Mouse (Mus musculus): ENCODE measurements around the gene Hs6st1. TPM values are rescaled to one million over a fixed set of nuclear protein-coding genes. Genes with fewer than 3 reads are reported as not detected.
"Not testable (repeated sequence)": the region's sequence is repeated elsewhere in the genome, so short reads cannot be mapped to it uniquely, and the experiment has no call there.

Gene Hs6st1
- 8.9 and 10.2 TPM in 2 replicates for polyA plus RNA-seq (2012; ENCODE audit: insufficient read depth, low replicate concordance)

- TF ChIP-seq FLI1 (IDR thresholded peaks at IDR 0.05; ENCODE audit: low read length) (no peak), GATA1 (IDR thresholded peaks at IDR 0.05; ENCODE audit: borderline replicate concordance, low read length) (no peak)
- Histone ChIP-seq H3K9me3 (no peaks in the 10 kb centered on the region), H3K27me3 (replicated peaks) (peaks cover 19% of the 10 kb centered on the region), H3K4me3 (replicated peaks) (peak within 1 kb of the TSS; percentile 98), H3K36me3 (replicated peaks; ENCODE audit: low read length) (peaks cover 19% of the 10 kb centered on the region), H3K4me1 (peaks cover 94% of the 10 kb centered on the region)
Measured at GRCm38 (mm10) chr1:36068076-36068475, at the start of gene Hs6st1. TSS of gene Hs6st1 (plus strand) at chr1:36068400.

DNA sequence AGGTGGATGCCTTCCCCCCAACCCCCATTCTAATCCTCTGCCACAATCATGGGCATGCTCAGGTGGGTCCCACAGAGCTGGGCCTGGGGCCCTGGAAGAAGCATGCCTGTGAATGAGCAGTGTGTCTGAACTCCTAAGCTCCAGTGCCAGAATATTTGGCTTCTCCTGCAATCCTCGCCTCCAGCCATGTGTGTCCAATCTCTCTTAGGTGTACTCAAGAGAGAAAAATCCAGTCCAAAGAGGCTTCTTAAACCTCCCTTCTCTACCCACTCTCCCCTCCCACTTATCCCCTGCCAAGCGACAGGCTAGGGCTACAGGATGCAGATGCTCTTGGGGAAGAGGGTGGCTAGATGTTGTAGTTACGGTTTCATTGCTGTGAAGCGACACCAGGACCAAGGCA lies 49.6 kb upstream of the Hs6st1 start:
- Histone ChIP-seq H3K4me3 (replicated peaks) (no peak overlapping the region), H3K27me3 (replicated peaks) (peaks cover 29% of the 10 kb centered on the region), H3K9me3 (peaks cover 36% of the 10 kb centered on the region), H3K36me3 (replicated peaks; ENCODE audit: low read length) (no peaks in the 10 kb centered on the region), H3K4me1 (peaks cover 4% of the 10 kb centered on the region; the same call in 1 of the 2 replicates)
- TF ChIP-seq GATA1 (IDR thresholded peaks at IDR 0.05; ENCODE audit: borderline replicate concordance, low read length): no peak
- TF ChIP-seq FLI1 (IDR thresholded peaks at IDR 0.05; ENCODE audit: low read length): no peak

DNA sequence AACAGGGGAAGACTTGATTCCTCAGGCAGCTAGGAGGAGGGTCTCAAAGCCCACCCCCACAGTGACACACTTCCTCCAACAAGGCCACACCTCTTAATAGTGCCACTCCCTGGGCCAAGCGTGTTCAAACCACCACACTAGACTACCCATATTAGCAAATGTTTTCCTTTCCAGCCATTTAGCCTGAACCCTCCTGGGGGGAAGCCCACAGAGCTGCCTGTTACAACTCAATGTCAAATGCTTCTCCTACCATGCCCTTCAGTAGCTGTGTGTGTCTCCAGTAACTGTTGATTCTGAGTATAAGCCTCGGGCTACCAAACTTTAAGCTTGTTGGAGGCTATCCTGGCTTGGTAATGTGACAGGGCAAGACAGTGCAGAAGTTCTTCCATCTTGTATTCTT lies 49.0 kb upstream of the Hs6st1 start:
- no peaks in the 10 kb centered on the region for H3K36me3 ChIP-seq (replicated peaks; ENCODE audit: low read length)

GRCm38 (mm10) chr1:36020315-36020714 lies 47.9 kb upstream of the Hs6st1 start:
- Histone ChIP-seq H3K36me3 (replicated peaks; ENCODE audit: low read length) (no peaks in the 10 kb centered on the region), H3K9me3 (peaks cover 36% of the 10 kb centered on the region), H3K4me1 (peaks cover 11% of the 10 kb centered on the region; the same call in 1 of the 2 replicates), H3K4me3 (replicated peaks) (no peak overlapping the region), H3K27me3 (replicated peaks) (peaks cover 28% of the 10 kb centered on the region)
- TF ChIP-seq GATA1 (IDR thresholded peaks at IDR 0.05; ENCODE audit: borderline replicate concordance, low read length) (no peak), FLI1 (IDR thresholded peaks at IDR 0.05; ENCODE audit: low read length) (no peak)

More for the DNA sequence above, 49.0 kb upstream of the Hs6st1 start:
- peaks cover 4% of the 10 kb centered on the region; the same call in 1 of the 2 replicates for H3K4me1 ChIP-seq
- peaks cover 36% of the 10 kb centered on the region for H3K9me3 ChIP-seq
- H3K4me3 ChIP-seq (replicated peaks): no peak overlapping the region
- H3K27me3 ChIP-seq (replicated peaks): peaks cover 28% of the 10 kb centered on the region
- no peak for TF ChIP-seq GATA1 (IDR thresholded peaks at IDR 0.05; ENCODE audit: borderline replicate concordance, low read length)
- no peak for TF ChIP-seq FLI1 (IDR thresholded peaks at IDR 0.05; ENCODE audit: low read length)

GRCm38 (mm10) chr1:36030421-36030821 lies 37.8 kb upstream of the Hs6st1 start:
- Histone ChIP-seq H3K4me3 (replicated peaks) (peak overlapping the region; percentile 78), H3K4me1 (peaks cover 23% of the 10 kb centered on the region), H3K9me3 (peaks cover 17% of the 10 kb centered on the region), H3K36me3 (replicated peaks; ENCODE audit: low read length) (no peaks in the 10 kb centered on the region), H3K27me3 (replicated peaks) (peaks cover 2% of the 10 kb centered on the region)
- no peak for TF ChIP-seq GATA1 (IDR thresholded peaks at IDR 0.05; ENCODE audit: borderline replicate concordance, low read length)
- TF ChIP-seq FLI1 (IDR thresholded peaks at IDR 0.05; ENCODE audit: low read length): no peak

DNA sequence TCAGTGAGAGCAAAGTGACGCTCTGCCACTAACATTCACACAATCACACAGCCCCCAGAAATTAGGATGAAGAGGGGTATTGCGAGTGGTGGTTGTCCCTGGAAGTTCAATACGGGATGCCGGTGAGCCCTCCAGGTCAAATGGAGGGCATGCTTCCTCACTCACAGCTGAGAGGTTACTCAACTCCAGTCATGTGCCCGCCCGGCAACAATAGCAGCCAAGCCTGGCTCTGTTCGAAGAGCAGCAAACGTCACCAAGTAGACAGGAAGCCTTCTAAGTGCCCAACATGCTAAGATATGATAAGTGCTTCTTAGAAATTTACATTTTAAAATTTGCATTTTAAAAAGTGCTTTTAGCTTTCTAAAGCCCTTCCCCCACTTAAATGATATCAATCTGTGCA lies 29.4 kb upstream of the Hs6st1 start:
- Histone ChIP-seq H3K27me3 (replicated peaks) (peaks cover 1% of the 10 kb centered on the region), H3K4me1 (peaks cover 10% of the 10 kb centered on the region; the same call in 1 of the 2 replicates), H3K4me3 (replicated peaks) (no peak overlapping the region), H3K9me3 (peaks cover 38% of the 10 kb centered on the region), H3K36me3 (replicated peaks; ENCODE audit: low read length) (peaks cover 10% of the 10 kb centered on the region)
- no peak for TF ChIP-seq FLI1 (IDR thresholded peaks at IDR 0.05; ENCODE audit: low read length)
- TF ChIP-seq GATA1 (IDR thresholded peaks at IDR 0.05; ENCODE audit: borderline replicate concordance, low read length): no peak

- peaks cover 39% of the 10 kb centered on the region for H3K9me3 ChIP-seq
Measured at GRCm38 (mm10) chr1:36042072-36042471, 26.1 kb upstream of the Hs6st1 start.

GRCm38 (mm10) chr1:36043793-36044192 lies 24.4 kb upstream of the Hs6st1 start:
- not testable (repeated sequence) for H3K27me3 ChIP-seq (replicated peaks); H3K4me1 ChIP-seq; H3K4me3 ChIP-seq (replicated peaks); H3K36me3 ChIP-seq (replicated peaks; ENCODE audit: low read length)
- H3K9me3 ChIP-seq: peaks cover 28% of the 10 kb centered on the region

More at GRCm38 (mm10) chr1:36042072-36042471, 26.1 kb upstream of the Hs6st1 start:
- H3K4me3 ChIP-seq (replicated peaks): no peak overlapping the region
- peaks cover 10% of the 10 kb centered on the region; the same call in 1 of the 2 replicates for H3K4me1 ChIP-seq
- TF ChIP-seq FLI1 (IDR thresholded peaks at IDR 0.05; ENCODE audit: low read length) (no peak), GATA1 (IDR thresholded peaks at IDR 0.05; ENCODE audit: borderline replicate concordance, low read length) (no peak)
- H3K36me3 ChIP-seq (replicated peaks; ENCODE audit: low read length): peaks cover 10% of the 10 kb centered on the region
- peaks cover 1% of the 10 kb centered on the region for H3K27me3 ChIP-seq (replicated peaks)

GRCm38 (mm10) chr1:36044288-36044687 lies 23.9 kb upstream of the Hs6st1 start:
- Histone ChIP-seq H3K27me3 (replicated peaks) (peaks cover 3% of the 10 kb centered on the region), H3K4me3 (replicated peaks) (no peak overlapping the region), H3K9me3 (peaks cover 25% of the 10 kb centered on the region), H3K36me3 (replicated peaks; ENCODE audit: low read length) (peaks cover 7% of the 10 kb centered on the region), H3K4me1 (peaks cover 4% of the 10 kb centered on the region; the same call in 1 of the 2 replicates)
- TF ChIP-seq FLI1 (IDR thresholded peaks at IDR 0.05; ENCODE audit: low read length) (no peak), GATA1 (IDR thresholded peaks at IDR 0.05; ENCODE audit: borderline replicate concordance, low read length) (no peak)

DNA sequence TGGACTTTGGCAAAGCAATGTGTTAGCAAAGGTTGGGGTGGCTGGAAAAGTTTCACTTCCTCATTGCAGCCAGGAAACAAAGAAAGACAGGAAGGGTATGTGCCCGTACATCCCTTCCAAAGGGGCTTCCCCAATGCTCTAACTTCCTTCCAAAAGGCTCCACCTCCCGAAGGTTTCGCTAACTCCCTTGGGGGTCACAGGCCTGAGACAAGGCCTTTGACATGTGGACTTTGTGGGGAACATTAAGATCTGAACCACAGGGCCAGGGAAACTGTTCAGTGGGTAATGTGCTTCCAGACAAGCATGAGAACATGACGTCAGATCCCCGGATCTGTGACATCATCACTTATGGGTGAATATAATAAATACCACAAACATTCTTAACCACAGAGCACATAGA lies 15.5 kb upstream of the Hs6st1 start:
- Histone ChIP-seq H3K4me1 (peaks cover 20% of the 10 kb centered on the region), H3K36me3 (replicated peaks; ENCODE audit: low read length) (no peaks in the 10 kb centered on the region)
- TF ChIP-seq GATA1 (IDR thresholded peaks at IDR 0.05; ENCODE audit: borderline replicate concordance, low read length): no peak
- TF ChIP-seq FLI1 (IDR thresholded peaks at IDR 0.05; ENCODE audit: low read length): no peak

More for the DNA sequence above, 15.5 kb upstream of the Hs6st1 start:
- Histone ChIP-seq H3K4me3 (replicated peaks) (no peak overlapping the region), H3K9me3 (0 out of 2 replicates have a peak, but pooled peaks cover 4% of the 10 kb centered on the region), H3K27me3 (replicated peaks) (peaks cover 12% of the 10 kb centered on the region)

All from megakaryocyte, embryonic 14.5 days (primary cell).